Mouse (Mus musculus) adrenal gland, postnatal 36 days (tissue): ENCODE measurements at regions not wholly inside any gene's neighbourhood (a gene's known extent, or its start where the extent isn't known, plus 50 kb on each side); places are given as distances from the start of the nearest gene placed in this dataset.
A peak's percentile ranks its signal among the peaks of the same experiment; 100 is the strongest.

Source experiments
- DNase-seq, 2 experiments: peaks; one replicate each; pipeline ENCODE4 v3.0.0; 2021; ENCODE audit warnings: mixed read lengths in 1 of 2

DNA sequence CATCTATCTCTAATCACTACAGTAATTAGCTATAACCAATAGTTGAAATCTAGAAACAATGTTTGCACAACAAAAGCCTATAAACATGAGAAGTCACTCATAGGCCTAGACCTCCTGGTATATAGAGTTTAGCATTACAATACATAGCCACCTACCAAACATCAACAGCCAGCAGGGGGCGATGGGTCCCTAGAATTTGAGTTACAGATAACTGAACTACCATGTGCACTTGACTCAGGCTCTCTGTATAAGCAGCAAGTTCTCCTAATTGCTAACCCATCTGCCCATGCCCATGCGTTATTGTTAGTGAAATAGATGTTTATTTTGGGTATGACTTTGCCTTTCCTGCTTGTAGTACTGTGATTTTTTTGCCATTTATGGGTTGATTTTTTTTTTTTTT lies 106.9 kb upstream of the Tgif2lx2 start:
- DNase-seq: peak; percentile 3 to 4

DNA sequence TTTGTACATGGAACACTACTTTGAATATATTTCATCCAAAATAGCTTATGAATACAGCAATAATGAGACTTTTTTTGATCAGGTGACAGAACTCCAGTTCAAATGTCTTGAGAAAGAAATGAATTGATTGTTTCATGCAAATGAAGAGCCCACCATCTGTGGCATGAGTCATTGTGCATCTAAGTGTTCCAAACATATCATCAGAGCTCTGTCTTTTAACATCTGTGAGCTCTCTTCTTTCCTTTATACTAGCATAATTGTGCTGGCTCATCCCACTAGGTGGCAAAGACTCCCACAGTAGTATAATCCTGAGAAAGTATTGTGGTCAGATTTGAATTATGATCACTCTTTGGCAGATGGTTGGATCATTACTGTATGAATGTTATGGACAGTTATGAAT lies 70.1 kb upstream of the Tgif2lx2 start:
- no peak for DNase-seq
